Mouse (Mus musculus) ES-E14 (cell line): ENCODE data around the gene Gsdme.

Experiments used
- CHD2 ChIP-seq: IDR thresholded peaks from 2 replicates; pipeline ENCODE4 v1.6.1; 2014; ENCODE audit warnings: mild to moderate bottlenecking, low read depth, low read length, inconsistent platforms
- HCFC1 ChIP-seq: IDR thresholded peaks from 2 replicates; pipeline ENCODE4 v1.6.1; 2012; ENCODE audit warnings: low read length, inconsistent platforms, borderline replicate concordance; ENCODE audit not compliant: insufficient read depth
- MAFK ChIP-seq: IDR thresholded peaks from 2 replicates; pipeline ENCODE4 v1.6.1; 2014; ENCODE audit warnings: mild to moderate bottlenecking, low read depth, low read length, inconsistent platforms; ENCODE audit not compliant: insufficient read depth
- ZC3H11A ChIP-seq: IDR thresholded peaks from 2 replicates; pipeline ENCODE4 v1.6.1; 2012; ENCODE audit warnings: low read depth, mild to moderate bottlenecking, inconsistent platforms, low read length, borderline replicate concordance

GRCm38 (mm10) chr6:50192169-50192568 is 71.5 kb downstream of the Gsdme start:
- TF ChIP-seq ZC3H11A (no peak), MAFK (no peak), HCFC1 (no peak), CHD2 (no peak)
